ENCODE assay signal across 14 mouse cellular contexts in genomic region chr14:48907991-48908698, GRCm38 (mm10).
DNase-seq lines count a peak whose midpoint lies in the region; ATAC-seq and TF ChIP-seq lines count a peak whose summit lies in the region.
"Had no signal": no experiment of that assay in that cellular context is flagged by ENCODE, and none has a peak within 500 bp of the region (broad histone marks: within the 10 kb centered on the region; RNA-seq: fewer than 3 reads in every experiment).

No protein-coding gene starts in this region.

- no peak overlapping the region for H3K4me2 ChIP-seq in forebrain, embryonic 13.5 days
- no peak overlapping the region for H3K4me2 ChIP-seq in forebrain, embryonic 11.5 days (ENCODE audit: low read depth, low read length, severe bottlenecking)
- H3K4me2 ChIP-seq in midbrain, embryonic 13.5 days (replicated peaks): no peak overlapping the region
- H3K4me2 ChIP-seq: kidney, embryonic 15.5 days; liver, embryonic 13.5 days had no signal

- no peaks in the 10 kb centered on the region for H3K9me3 ChIP-seq in forebrain, embryonic 13.5 days (replicated peaks)
- H3K9me3 ChIP-seq in forebrain, embryonic 11.5 days (ENCODE audit: control insufficient read depth, low read length): no peaks in the 10 kb centered on the region
- H3K9me3 ChIP-seq in midbrain, embryonic 13.5 days: no peaks in the 10 kb centered on the region
- H3K9me3 ChIP-seq: kidney, embryonic 15.5 days; liver, embryonic 13.5 days had no signal

- no peak overlapping the region for H3K27ac ChIP-seq in forebrain, embryonic 13.5 days
- H3K27ac ChIP-seq in forebrain, embryonic 11.5 days (ENCODE audit: low read depth, low read length): no peak overlapping the region
- no peak overlapping the region; the same call in 1 of the 2 replicates for H3K27ac ChIP-seq in midbrain, embryonic 13.5 days
- H3K27ac ChIP-seq in kidney, adult 2 months (ENCODE audit: insufficient read depth, low read depth, low read length): no peak overlapping the region
- H3K27ac ChIP-seq: kidney, embryonic 15.5 days; liver, embryonic 13.5 days had no signal

- DNase-seq in forebrain, embryonic 11.5 days (ENCODE audit: low spot score): no peak
- DNase-seq in brain, adult 2 months (ENCODE audit: low read depth, low spot score): peak; percentile 82
- peak; percentile 74 to 80 for DNase-seq in cerebellum, postnatal 10 days
- no peak for DNase-seq in thymus, postnatal 14 days
- DNase-seq in kidney, adult 2 months: no peak
- DNase-seq: adrenal gland, postnatal 10 days; heart, postnatal 36 days; liver, embryonic 13.5 days; lung, postnatal 14 days had no signal

- ATAC-seq in forebrain, embryonic 13.5 days: peak; percentile 30; the same call in 1 of the 2 replicates
- ATAC-seq in forebrain, embryonic 11.5 days (replicated peaks; ENCODE audit: low FRiP score): no peak
- peak; percentile 67 for ATAC-seq in midbrain, embryonic 13.5 days
- ATAC-seq in megakaryocyte-erythroid progenitor cell, adult 5-6 weeks (replicated peaks; ENCODE audit: low FRiP score, low TSS enrichment, poor library complexity, severe bottlenecking): no peak

- TF ChIP-seq CTCF in kidney, adult 2 months (conservative IDR thresholded peaks at IDR 0.05; ENCODE audit: insufficient read depth, insufficient read length, low read depth, low read length): no peak

- H3K36me3 ChIP-seq in forebrain, embryonic 13.5 days (ENCODE audit: poor library complexity, severe bottlenecking): no peaks in the 10 kb centered on the region
- no peaks in the 10 kb centered on the region for H3K36me3 ChIP-seq in forebrain, embryonic 11.5 days (ENCODE audit: control insufficient read depth, insufficient read depth, low read length)
- H3K36me3 ChIP-seq in midbrain, embryonic 13.5 days: no peaks in the 10 kb centered on the region
- H3K36me3 ChIP-seq in kidney, adult 2 months (ENCODE audit: control insufficient read depth, insufficient read depth, low read length): no peaks in the 10 kb centered on the region
- H3K36me3 ChIP-seq: kidney, embryonic 15.5 days; liver, embryonic 13.5 days had no signal

- H3K9ac ChIP-seq in forebrain, embryonic 13.5 days: no peak overlapping the region; the same call in 1 of the 2 replicates
- no peak overlapping the region for H3K9ac ChIP-seq in forebrain, embryonic 11.5 days (ENCODE audit: low read length)
- no peak overlapping the region for H3K9ac ChIP-seq in midbrain, embryonic 13.5 days (replicated peaks)
- H3K9ac ChIP-seq: kidney, embryonic 15.5 days; liver, embryonic 13.5 days had no signal

- no peak overlapping the region for H3K4me3 ChIP-seq in forebrain, embryonic 13.5 days
- no peak overlapping the region for H3K4me3 ChIP-seq in forebrain, embryonic 11.5 days (ENCODE audit: low read depth, low read length)
- no peak overlapping the region for H3K4me3 ChIP-seq in midbrain, embryonic 13.5 days (replicated peaks)
- no peak overlapping the region for H3K4me3 ChIP-seq in kidney, adult 2 months (ENCODE audit: insufficient read depth, low read depth, low read length)
- H3K4me3 ChIP-seq: kidney, embryonic 15.5 days; liver, embryonic 13.5 days; myocyte had no signal

- no peaks in the 10 kb centered on the region for H3K27me3 ChIP-seq in forebrain, embryonic 13.5 days
- H3K27me3 ChIP-seq in forebrain, embryonic 11.5 days (ENCODE audit: control insufficient read depth, insufficient read depth, low read length): no peaks in the 10 kb centered on the region
- 0 out of 2 replicates have a peak, but pooled peaks cover 4% of the 10 kb centered on the region for H3K27me3 ChIP-seq in midbrain, embryonic 13.5 days
- H3K27me3 ChIP-seq in kidney, adult 2 months (replicated peaks; ENCODE audit: control insufficient read depth, insufficient read depth, low read length): no peaks in the 10 kb centered on the region
- H3K27me3 ChIP-seq: kidney, embryonic 15.5 days; liver, embryonic 13.5 days had no signal

- TF ChIP-seq POLR2A in kidney, adult 2 months (IDR thresholded peaks at IDR 0.05; ENCODE audit: low read depth, low read length): no peak

- peaks cover 30% of the 10 kb centered on the region for H3K4me1 ChIP-seq in forebrain, embryonic 13.5 days
- 0 out of 2 replicates have a peak, but pooled peaks cover 4% of the 10 kb centered on the region for H3K4me1 ChIP-seq in forebrain, embryonic 11.5 days (replicated peaks; ENCODE audit: control insufficient read depth, insufficient read depth, low read length)
- H3K4me1 ChIP-seq in midbrain, embryonic 13.5 days (replicated peaks): peaks cover 20% of the 10 kb centered on the region
- H3K4me1 ChIP-seq in kidney, adult 2 months (ENCODE audit: control insufficient read depth, insufficient read depth, low read length): no peaks in the 10 kb centered on the region; the same call in 1 of the 2 replicates
- H3K4me1 ChIP-seq: kidney, embryonic 15.5 days; liver, embryonic 13.5 days had no signal

- WGBS in forebrain, embryonic 13.5 days: 33% methylated on average over 14 of the region's 14 CpGs
- WGBS in forebrain, embryonic 11.5 days: 53% methylated on average over 14 of the region's 14 CpGs
- WGBS in midbrain, embryonic 13.5 days: 53% methylated on average over 14 of the region's 14 CpGs
- 68% methylated on average over 14 of the region's 14 CpGs for WGBS in kidney, adult 2 months

Comparison
In these comparisons a context has a peak if more than half of its experiments do, and no peak if none do; other contexts are left out.
1. ATAC-seq: peak in forebrain, embryonic 13.5 days (single experiment) and midbrain, embryonic 13.5 days (single experiment); none in forebrain, embryonic 11.5 days (single experiment) and megakaryocyte-erythroid progenitor cell, adult 5-6 weeks (single experiment).
2. DNase-seq: peak in brain, adult 2 months (single experiment) and cerebellum, postnatal 10 days (2 of 2); none in forebrain, embryonic 11.5 days (single experiment), thymus, postnatal 14 days (single experiment) and kidney, adult 2 months (single experiment).